Mouse (Mus musculus) neural tube, embryonic 13.5 days (tissue): ENCODE results near the gene Sirt4. TPM values are rescaled to one million over a fixed set of nuclear protein-coding genes. Genes with fewer than 3 reads are reported as not detected.
A peak's percentile ranks its signal among the peaks of the same experiment; 100 is the strongest.

Experiments
- ATAC-seq: fragments of 200-750 bp; cut with Nextera tagmentation; 2 replicates; pipeline ENCODE4 v1.8.0; 2017; ENCODE audit warnings: low read depth, mild to moderate bottlenecking, moderate TSS enrichment, moderate library complexity
- H3K27ac ChIP-seq: fragments of 300-500 bp; sonication (generic); replicated peaks from 2 replicates; pipeline ENCODE4 v1.5.1; 2015; ENCODE audit warnings: moderate library complexity, mild to moderate bottlenecking, inconsistent platforms
- H3K27me3 ChIP-seq: fragments of 300-500 bp; sonication (generic); 2 replicates; pipeline ENCODE4 v1.6.1; 2015; ENCODE audit warnings: mild to moderate bottlenecking, inconsistent platforms
- H3K36me3 ChIP-seq: fragments of 300-500 bp; sonication (generic); 2 replicates; pipeline ENCODE4 v1.6.1; 2015; ENCODE audit warnings: mild to moderate bottlenecking, inconsistent platforms
- H3K4me1 ChIP-seq: fragments of 300-500 bp; sonication (generic); replicated peaks from 2 replicates; pipeline ENCODE4 v1.6.1; 2015; ENCODE audit warnings: inconsistent platforms
- H3K4me2 ChIP-seq: fragments of 300-500 bp; sonication (generic); 2 replicates; pipeline ENCODE4 v1.6.1; 2015; ENCODE audit warnings: inconsistent platforms, mild to moderate bottlenecking, moderate library complexity
- H3K4me3 ChIP-seq: fragments of 300-500 bp; sonication (generic); 2 replicates; pipeline ENCODE4 v1.5.1; 2015; ENCODE audit warnings: mild to moderate bottlenecking, inconsistent platforms
- H3K9ac ChIP-seq: fragments of 300-500 bp; sonication (generic); 2 replicates; pipeline ENCODE4 v1.6.1; 2015; ENCODE audit warnings: moderate library complexity, mild to moderate bottlenecking, inconsistent platforms
- H3K9me3 ChIP-seq: fragments of 300-500 bp; sonication (generic); 2 replicates; pipeline ENCODE4 v1.6.1; 2016; ENCODE audit warnings: inconsistent platforms
- WGBS: fragments of 180-500 bp; shearing (Covaris S2); methylation state at CpG from one replicate; pipeline ENCODE4 v1.1.7; 2015; 5-methylcytosine and 5-hydroxymethylcytosine counted together
- polyA plus RNA-seq: library from polyadenylated mRNA; unstranded; fragments of >200 nt; fragmentation: Nextera tagmentation; extraction: Ambion mirVana; gene quantifications from 2 replicates; pipeline ENCODE4 v1.2.1, GENCODE M21; 2015

Gene Sirt4
- polyA plus RNA-seq, 1 experiment from 2014 or later, result 26.8 TPM

GRCm38 (mm10) chr5:115475337-115476106, 9.0 kb downstream of the Sirt4 start:
- Histone ChIP-seq H3K9ac (peak overlapping the region; percentile 65), H3K9me3 (no peaks in the 10 kb centered on the region), H3K4me1 (peaks cover 23% of the 10 kb centered on the region), H3K4me2 (peak overlapping the region; percentile 57), H3K27me3 (no peaks in the 10 kb centered on the region; the same call in 1 of the 2 replicates), H3K4me3 (peak overlapping the region; percentile 38), H3K27ac (no peak overlapping the region), H3K36me3 (peaks cover 15% of the 10 kb centered on the region)
- ATAC-seq, result peak; percentile 83
- WGBS, result 22% methylated on average over 22 of the region's 22 CpGs

- Histone ChIP-seq H3K36me3 (peaks cover 12% of the 10 kb centered on the region), H3K4me1 (peaks cover 18% of the 10 kb centered on the region), H3K9me3 (no peaks in the 10 kb centered on the region), H3K9ac (no peak overlapping the region), H3K27me3 (no peaks in the 10 kb centered on the region), H3K4me3 (no peak overlapping the region), H3K4me2 (no peak overlapping the region), H3K27ac (no peak overlapping the region)
- ATAC-seq, result no peak
- WGBS, result 75% methylated on average over 22 of the region's 22 CpGs
Observed at GRCm38 (mm10) chr5:115474174-115474828, 10.2 kb downstream of the Sirt4 start.

- Histone ChIP-seq H3K4me1 (peaks cover 18% of the 10 kb centered on the region), H3K27me3 (no peaks in the 10 kb centered on the region), H3K4me3 (no peak overlapping the region), H3K4me2 (no peak overlapping the region), H3K9ac (no peak overlapping the region), H3K9me3 (no peaks in the 10 kb centered on the region), H3K27ac (no peak overlapping the region), H3K36me3 (peaks cover 11% of the 10 kb centered on the region; the same call in 1 of the 2 replicates)
- WGBS, result 76% methylated on average over 10 of the region's 10 CpGs
- no peak for ATAC-seq
Observed at GRCm38 (mm10) chr5:115473191-115473590, 11.3 kb downstream of the Sirt4 start.

DNA sequence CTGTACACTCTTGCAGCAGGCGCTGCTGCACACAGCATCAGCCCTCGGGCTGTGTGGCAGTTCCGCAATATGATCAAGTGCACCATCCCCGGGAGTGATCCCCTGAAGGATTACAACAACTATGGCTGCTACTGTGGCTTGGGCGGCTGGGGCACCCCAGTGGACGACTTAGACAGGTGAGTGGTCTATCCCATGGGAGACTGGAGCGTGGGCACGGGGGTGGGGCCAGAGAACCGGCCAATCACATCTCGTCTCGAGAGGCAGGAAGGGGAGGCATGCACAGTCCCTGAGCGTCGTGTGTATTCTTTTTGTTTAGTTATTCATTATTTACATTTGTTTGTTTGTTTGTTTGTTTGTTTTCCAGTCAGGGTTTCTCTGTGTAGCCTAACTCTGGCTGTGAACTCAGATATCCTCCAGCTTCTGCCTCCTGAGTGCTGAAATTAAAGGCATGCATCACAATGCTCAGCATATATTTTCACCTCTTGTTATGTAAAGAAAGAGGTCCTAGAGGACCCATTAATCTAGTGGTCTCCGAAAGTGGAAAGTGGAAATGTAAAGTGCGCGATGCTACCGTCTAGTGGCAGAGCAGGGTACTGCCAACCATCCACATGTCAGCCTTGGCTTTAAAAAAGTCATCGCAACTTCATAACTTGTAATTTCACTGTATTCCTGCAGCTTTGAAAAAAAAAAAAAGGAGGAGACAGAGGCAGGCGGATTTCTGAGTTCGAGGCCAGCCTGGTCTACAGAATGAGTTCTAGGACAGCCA, 13.6 kb downstream of the Sirt4 start:
- Histone ChIP-seq H3K9ac (0 out of 2 replicates have a peak overlapping the region, but pooled peaks have one; percentile 26), H3K4me3 (peak overlapping the region; percentile 18), H3K4me1 (peaks cover 14% of the 10 kb centered on the region), H3K27me3 (no peaks in the 10 kb centered on the region), H3K27ac (0 out of 2 replicates have a peak overlapping the region, but pooled peaks have one; percentile 46), H3K4me2 (peak overlapping the region; percentile 40), H3K36me3 (no peaks in the 10 kb centered on the region), H3K9me3 (no peaks in the 10 kb centered on the region)
- 29% methylated on average over 20 of the region's 20 CpGs for WGBS
- peak; percentile 44 for ATAC-seq

DNA sequence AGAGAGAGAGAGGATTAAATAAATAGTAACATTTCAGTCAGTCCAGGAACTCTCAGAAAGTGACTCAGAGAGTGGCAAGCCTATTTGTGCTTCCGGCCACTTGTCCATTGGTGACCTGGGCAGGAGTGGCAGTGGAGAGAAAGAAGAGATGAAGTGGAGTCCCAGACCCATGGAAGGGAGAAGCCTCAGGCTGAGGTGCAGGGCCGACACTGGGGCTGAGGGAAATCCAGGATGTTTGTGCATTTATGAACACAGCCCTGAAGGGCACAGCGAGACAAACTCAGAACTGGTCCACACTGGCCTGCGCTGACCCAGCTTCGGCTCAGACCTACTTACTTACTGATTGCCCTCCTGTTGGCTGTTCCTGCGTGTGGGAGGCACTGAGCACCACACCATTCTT, 14.7 kb downstream of the Sirt4 start:
- Histone ChIP-seq H3K27ac (no peak overlapping the region), H3K9me3 (no peaks in the 10 kb centered on the region), H3K9ac (no peak overlapping the region), H3K4me3 (no peak overlapping the region), H3K4me1 (peaks cover 6% of the 10 kb centered on the region), H3K36me3 (no peaks in the 10 kb centered on the region), H3K27me3 (no peaks in the 10 kb centered on the region), H3K4me2 (no peak overlapping the region)
- ATAC-seq, result no peak
- 73% methylated on average over 6 of the region's 6 CpGs for WGBS

- no peak for ATAC-seq
- WGBS, result 52% methylated on average over 9 of the region's 9 CpGs
- no peaks in the 10 kb centered on the region for H3K36me3 ChIP-seq
- H3K4me2 ChIP-seq, result no peak within 1 kb of the TSS
- peaks cover 4% of the 10 kb centered on the region for H3K4me1 ChIP-seq
- H3K9ac ChIP-seq, result no peak within 1 kb of the TSS
- H3K4me3 ChIP-seq, result no peak within 1 kb of the TSS
- no peaks in the 10 kb centered on the region for H3K9me3 ChIP-seq
- no peak within 1 kb of the TSS for H3K27ac ChIP-seq
- H3K27me3 ChIP-seq, result no peaks in the 10 kb centered on the region
Observed at GRCm38 (mm10) chr5:115465642-115466420, 18.7 kb downstream of the Sirt4 start, which contains the start of gene Pla2g1b. Gene Pla2g1b, plus strand, starts transcription at chr5:115466262.

GRCm38 (mm10) chr5:115464408-115465115, 20.0 kb downstream of the Sirt4 start:
- H3K36me3 ChIP-seq, result no peaks in the 10 kb centered on the region
- no peak for ATAC-seq
- H3K9me3 ChIP-seq, result no peaks in the 10 kb centered on the region
- no peak overlapping the region for H3K27ac ChIP-seq
- H3K4me1 ChIP-seq, result no peaks in the 10 kb centered on the region
- no peak overlapping the region for H3K4me2 ChIP-seq
- 81% methylated on average over 18 of the region's 18 CpGs for WGBS
- H3K27me3 ChIP-seq, result no peaks in the 10 kb centered on the region
- no peak overlapping the region for H3K9ac ChIP-seq
- H3K4me3 ChIP-seq, result no peak overlapping the region

GRCm38 (mm10) chr5:115458918-115459317, 25.6 kb downstream of the Sirt4 start:
- 70% methylated on average over 13 of the region's 13 CpGs for WGBS
- Histone ChIP-seq H3K27me3 (no peaks in the 10 kb centered on the region), H3K36me3 (peaks cover 11% of the 10 kb centered on the region)

DNA sequence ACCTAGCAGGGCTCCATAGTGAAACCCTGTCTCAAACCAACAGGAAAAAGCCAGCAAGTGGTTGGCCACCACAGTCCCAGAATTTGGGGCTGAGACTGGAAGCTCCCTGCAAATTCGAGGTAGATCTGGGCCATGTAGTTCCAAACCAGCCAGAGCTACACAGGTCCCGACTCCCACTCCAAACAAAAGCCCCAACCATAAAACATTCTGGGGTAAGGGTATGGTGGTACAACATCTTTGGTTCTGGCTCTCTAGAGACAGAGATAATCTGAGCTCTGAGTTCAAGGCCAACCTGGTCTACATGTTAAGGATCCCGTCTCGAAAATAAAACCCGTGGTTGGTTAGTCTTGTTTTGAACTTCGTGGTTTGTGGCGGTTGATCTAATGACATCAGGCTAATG, 28.7 kb downstream of the Sirt4 start:
- Histone ChIP-seq H3K4me2 (no peak overlapping the region), H3K27ac (no peak overlapping the region), H3K27me3 (no peaks in the 10 kb centered on the region), H3K9me3 (no peaks in the 10 kb centered on the region), H3K36me3 (peaks cover 42% of the 10 kb centered on the region), H3K4me3 (no peak overlapping the region), H3K9ac (no peak overlapping the region), H3K4me1 (no peaks in the 10 kb centered on the region)
- WGBS, result 71% methylated on average over 7 of the region's 7 CpGs
- no peak for ATAC-seq

More at GRCm38 (mm10) chr5:115458918-115459317, 25.6 kb downstream of the Sirt4 start:
- Histone ChIP-seq H3K4me3 (no peak overlapping the region), H3K4me1 (no peaks in the 10 kb centered on the region), H3K4me2 (no peak overlapping the region), H3K27ac (no peak overlapping the region), H3K9me3 (no peaks in the 10 kb centered on the region), H3K9ac (no peak overlapping the region)
- ATAC-seq, result no peak

- peaks cover 55% of the 10 kb centered on the region for H3K36me3 ChIP-seq
Observed at GRCm38 (mm10) chr5:115454422-115455090, 30.0 kb downstream of the Sirt4 start.

More at GRCm38 (mm10) chr5:115454422-115455090, 30.0 kb downstream of the Sirt4 start:
- Histone ChIP-seq H3K4me2 (no peak overlapping the region), H3K4me3 (no peak overlapping the region), H3K27ac (peak overlapping the region; percentile 7; the same call in 1 of the 2 replicates), H3K27me3 (no peaks in the 10 kb centered on the region), H3K9me3 (no peaks in the 10 kb centered on the region), H3K9ac (no peak overlapping the region), H3K4me1 (no peaks in the 10 kb centered on the region)
- ATAC-seq, result no peak
- 84% methylated on average over 12 of the region's 12 CpGs for WGBS
